Mouse (Mus musculus) hindbrain, embryonic 15.5 days (tissue): ENCODE measurements at regions not wholly inside any gene's neighbourhood (a gene's known extent, or its start where the extent isn't known, plus 50 kb on each side); places are given as distances from the start of the nearest gene placed in this dataset.

Experiments used
- ATAC-seq: fragments of 200-750 bp; cut with Nextera tagmentation; 2 replicates; pipeline ENCODE4 v1.8.0; 2017; ENCODE audit warnings: low read depth, moderate number of reproducible peaks, moderate TSS enrichment; ENCODE audit not compliant: low FRiP score
- H3K27ac ChIP-seq: fragments of 300-500 bp; sonication (generic); replicated peaks from 2 replicates; pipeline ENCODE4 v1.5.1; 2015; ENCODE audit warnings: mild to moderate bottlenecking, inconsistent platforms
- H3K27me3 ChIP-seq: fragments of 300-500 bp; sonication (generic); 2 replicates; pipeline ENCODE4 v1.6.1; 2015; ENCODE audit warnings: control low read depth, inconsistent platforms
- H3K36me3 ChIP-seq: fragments of 300-500 bp; sonication (generic); 2 replicates; pipeline ENCODE4 v1.6.1; 2015; ENCODE audit warnings: control low read depth, inconsistent platforms
- H3K4me1 ChIP-seq: fragments of 300-500 bp; sonication (generic); replicated peaks from 2 replicates; pipeline ENCODE4 v1.6.1; 2015; ENCODE audit warnings: control low read depth, inconsistent platforms
- H3K4me2 ChIP-seq: fragments of 300-500 bp; sonication (generic); 2 replicates; pipeline ENCODE4 v1.6.1; 2015; ENCODE audit warnings: moderate library complexity, mild to moderate bottlenecking, inconsistent platforms
- H3K4me3 ChIP-seq: fragments of 300-500 bp; sonication (generic); 2 replicates; pipeline ENCODE4 v1.5.1; 2015; ENCODE audit warnings: mild to moderate bottlenecking, inconsistent platforms
- H3K9ac ChIP-seq: fragments of 300-500 bp; sonication (generic); 2 replicates; pipeline ENCODE4 v1.6.1; 2015; ENCODE audit warnings: inconsistent platforms
- H3K9me3 ChIP-seq: fragments of 300-500 bp; sonication (generic); 2 replicates; pipeline ENCODE4 v1.6.1; 2016; ENCODE audit warnings: control low read depth, inconsistent platforms
- WGBS: fragments of 180-500 bp; shearing (Covaris S2); methylation state at CpG from one replicate; pipeline ENCODE4 v1.1.7; 2015; 5-methylcytosine and 5-hydroxymethylcytosine counted together

GRCm38 (mm10) chr2:173425754-173426153 lies 96.6 kb upstream of the 1700021F07Rik start:
- no peak for ATAC-seq
- H3K4me3 ChIP-seq: no peak overlapping the region

GRCm38 (mm10) chr2:173426191-173427065 lies 96.0 kb upstream of the 1700021F07Rik start:
- no peak overlapping the region for H3K4me3 ChIP-seq
- ATAC-seq: peak; percentile 60
- no peaks in the 10 kb centered on the region for H3K4me1 ChIP-seq
- no peaks in the 10 kb centered on the region for H3K36me3 ChIP-seq
- 54% methylated on average over 16 of the region's 16 CpGs for WGBS
- no peak overlapping the region for H3K9ac ChIP-seq
- H3K4me2 ChIP-seq: no peak overlapping the region
- H3K27me3 ChIP-seq: no peaks in the 10 kb centered on the region
- no peak overlapping the region for H3K27ac ChIP-seq
- no peaks in the 10 kb centered on the region for H3K9me3 ChIP-seq

More at GRCm38 (mm10) chr2:173425754-173426153, 96.6 kb upstream of the 1700021F07Rik start:
- Histone ChIP-seq H3K4me1 (no peaks in the 10 kb centered on the region), H3K4me2 (no peak overlapping the region), H3K27ac (no peak overlapping the region), H3K9ac (no peak overlapping the region), H3K9me3 (no peaks in the 10 kb centered on the region), H3K27me3 (no peaks in the 10 kb centered on the region), H3K36me3 (no peaks in the 10 kb centered on the region)
- 84% methylated on average over 9 of the region's 9 CpGs for WGBS

GRCm38 (mm10) chr2:173427888-173428450 lies 94.4 kb upstream of the 1700021F07Rik start:
- Histone ChIP-seq H3K9ac (no peak overlapping the region), H3K27ac (no peak overlapping the region), H3K4me2 (no peak overlapping the region), H3K9me3 (no peaks in the 10 kb centered on the region), H3K4me3 (no peak overlapping the region), H3K36me3 (no peaks in the 10 kb centered on the region), H3K4me1 (no peaks in the 10 kb centered on the region), H3K27me3 (no peaks in the 10 kb centered on the region)
- no peak for ATAC-seq
- 66% methylated on average over 10 of the region's 10 CpGs for whole genome bisulfite sequencing

GRCm38 (mm10) chr2:173431841-173432240 lies 90.5 kb upstream of the 1700021F07Rik start:
- Histone ChIP-seq H3K4me1 (0 out of 2 replicates have a peak, but pooled peaks cover 3% of the 10 kb centered on the region), H3K27ac (no peak overlapping the region), H3K4me2 (no peak overlapping the region), H3K27me3 (no peaks in the 10 kb centered on the region), H3K36me3 (no peaks in the 10 kb centered on the region), H3K9ac (no peak overlapping the region), H3K9me3 (no peaks in the 10 kb centered on the region), H3K4me3 (no peak overlapping the region)
- WGBS: 74% methylated on average over 5 of the region's 5 CpGs
- ATAC-seq: no peak

- no peak overlapping the region for H3K9ac ChIP-seq
- H3K4me3 ChIP-seq: no peak overlapping the region
- H3K27ac ChIP-seq: no peak overlapping the region
- no peaks in the 10 kb centered on the region for H3K27me3 ChIP-seq
- H3K36me3 ChIP-seq: no peaks in the 10 kb centered on the region
- 0 out of 2 replicates have a peak, but pooled peaks cover 3% of the 10 kb centered on the region for H3K4me1 ChIP-seq
- WGBS: 77% methylated on average over 3 of the region's 3 CpGs
- H3K9me3 ChIP-seq: no peaks in the 10 kb centered on the region
- H3K4me2 ChIP-seq: no peak overlapping the region
- ATAC-seq: no peak
Measured at GRCm38 (mm10) chr2:173432258-173432657, 90.1 kb upstream of the 1700021F07Rik start.

GRCm38 (mm10) chr2:173432886-173433624 lies 89.3 kb upstream of the 1700021F07Rik start:
- H3K4me2 ChIP-seq: no peak overlapping the region
- no peak overlapping the region for H3K27ac ChIP-seq
- no peaks in the 10 kb centered on the region for H3K9me3 ChIP-seq
- no peaks in the 10 kb centered on the region for H3K27me3 ChIP-seq
- H3K36me3 ChIP-seq: no peaks in the 10 kb centered on the region
- ATAC-seq: no peak
- 78% methylated on average over 9 of the region's 9 CpGs for WGBS
- H3K4me1 ChIP-seq: 0 out of 2 replicates have a peak, but pooled peaks cover 3% of the 10 kb centered on the region
- H3K9ac ChIP-seq: no peak overlapping the region
- no peak overlapping the region for H3K4me3 ChIP-seq

GRCm38 (mm10) chr2:173436580-173436979 lies 85.8 kb upstream of the 1700021F07Rik start:
- Histone ChIP-seq H3K4me3 (no peak overlapping the region), H3K4me1 (0 out of 2 replicates have a peak, but pooled peaks cover 6% of the 10 kb centered on the region), H3K27ac (no peak overlapping the region), H3K9ac (no peak overlapping the region), H3K9me3 (no peaks in the 10 kb centered on the region), H3K4me2 (no peak overlapping the region), H3K36me3 (no peaks in the 10 kb centered on the region), H3K27me3 (no peaks in the 10 kb centered on the region)
- 85% methylated on average over 3 of the region's 3 CpGs for WGBS
- no peak for ATAC-seq

GRCm38 (mm10) chr2:173439031-173439430 lies 83.4 kb upstream of the 1700021F07Rik start:
- peaks cover 14% of the 10 kb centered on the region; the same call in 1 of the 2 replicates for H3K4me1 ChIP-seq
- H3K9ac ChIP-seq: no peak overlapping the region
- WGBS: 65% methylated on average over 9 of the region's 9 CpGs
- no peak overlapping the region for H3K4me3 ChIP-seq
- H3K27me3 ChIP-seq: no peaks in the 10 kb centered on the region
- no peaks in the 10 kb centered on the region for H3K36me3 ChIP-seq
- no peaks in the 10 kb centered on the region for H3K9me3 ChIP-seq
- H3K4me2 ChIP-seq: no peak overlapping the region
- no peak overlapping the region for H3K27ac ChIP-seq
- ATAC-seq: no peak

GRCm38 (mm10) chr2:173442056-173442455 lies 80.3 kb upstream of the 1700021F07Rik start:
- ATAC-seq: no peak
- H3K4me3 ChIP-seq: no peak overlapping the region
- H3K9me3 ChIP-seq: no peaks in the 10 kb centered on the region
- no peak overlapping the region for H3K9ac ChIP-seq
- WGBS: 63% methylated on average over 11 of the region's 11 CpGs
- no peak overlapping the region for H3K4me2 ChIP-seq
- peaks cover 10% of the 10 kb centered on the region; the same call in 1 of the 2 replicates for H3K4me1 ChIP-seq
- H3K27me3 ChIP-seq: no peaks in the 10 kb centered on the region
- no peak overlapping the region for H3K27ac ChIP-seq
- no peaks in the 10 kb centered on the region for H3K36me3 ChIP-seq

- no peak for ATAC-seq
- no peak overlapping the region for H3K4me2 ChIP-seq
- no peak overlapping the region for H3K4me3 ChIP-seq
Measured at GRCm38 (mm10) chr2:173443262-173443661, 79.1 kb upstream of the 1700021F07Rik start.

GRCm38 (mm10) chr2:173444386-173444785 lies 78.0 kb upstream of the 1700021F07Rik start:
- WGBS: 92% methylated on average over 9 of the region's 9 CpGs

More at GRCm38 (mm10) chr2:173443262-173443661, 79.1 kb upstream of the 1700021F07Rik start:
- H3K27ac ChIP-seq: no peak overlapping the region
- H3K36me3 ChIP-seq: no peaks in the 10 kb centered on the region
- H3K9ac ChIP-seq: no peak overlapping the region
- 39% methylated on average over 10 of the region's 10 CpGs for WGBS
- H3K27me3 ChIP-seq: no peaks in the 10 kb centered on the region
- H3K4me1 ChIP-seq: peaks cover 10% of the 10 kb centered on the region; the same call in 1 of the 2 replicates
- no peaks in the 10 kb centered on the region for H3K9me3 ChIP-seq

GRCm38 (mm10) chr2:173445039-173445438 lies 77.3 kb upstream of the 1700021F07Rik start:
- no peaks in the 10 kb centered on the region for H3K36me3 ChIP-seq
- no peak for ATAC-seq
- no peak overlapping the region for H3K9ac ChIP-seq
- peaks cover 10% of the 10 kb centered on the region; the same call in 1 of the 2 replicates for H3K4me1 ChIP-seq
- no peaks in the 10 kb centered on the region for H3K9me3 ChIP-seq
- no peaks in the 10 kb centered on the region for H3K27me3 ChIP-seq
- no peak overlapping the region for H3K4me2 ChIP-seq
- no peak overlapping the region for H3K27ac ChIP-seq
- no peak overlapping the region for H3K4me3 ChIP-seq
- 67% methylated on average over 3 of the region's 3 CpGs for WGBS

More at GRCm38 (mm10) chr2:173444386-173444785, 78.0 kb upstream of the 1700021F07Rik start:
- no peaks in the 10 kb centered on the region for H3K36me3 ChIP-seq
- H3K9ac ChIP-seq: no peak overlapping the region
- H3K9me3 ChIP-seq: no peaks in the 10 kb centered on the region
- no peak overlapping the region for H3K4me3 ChIP-seq
- no peak overlapping the region for H3K4me2 ChIP-seq
- no peak overlapping the region for H3K27ac ChIP-seq
- ATAC-seq: no peak
- no peaks in the 10 kb centered on the region for H3K27me3 ChIP-seq
- peaks cover 10% of the 10 kb centered on the region; the same call in 1 of the 2 replicates for H3K4me1 ChIP-seq
